Mouse (Mus musculus) neural tube, embryonic 10.5 days (tissue): Measurements from ENCODE around the gene Drd2.

Experiments
- DNase-seq: peaks from one replicate; pipeline ENCODE4 v3.0.0-alpha.2; 2017; ENCODE audit warnings: low spot score; ENCODE audit errors: extremely low spot score

The Drd2 gene

GRCm38 (mm10) chr9:49452396-49452795 lies 112.0 kb downstream of the Drd2 start:
- DNase-seq = no peak

DNA sequence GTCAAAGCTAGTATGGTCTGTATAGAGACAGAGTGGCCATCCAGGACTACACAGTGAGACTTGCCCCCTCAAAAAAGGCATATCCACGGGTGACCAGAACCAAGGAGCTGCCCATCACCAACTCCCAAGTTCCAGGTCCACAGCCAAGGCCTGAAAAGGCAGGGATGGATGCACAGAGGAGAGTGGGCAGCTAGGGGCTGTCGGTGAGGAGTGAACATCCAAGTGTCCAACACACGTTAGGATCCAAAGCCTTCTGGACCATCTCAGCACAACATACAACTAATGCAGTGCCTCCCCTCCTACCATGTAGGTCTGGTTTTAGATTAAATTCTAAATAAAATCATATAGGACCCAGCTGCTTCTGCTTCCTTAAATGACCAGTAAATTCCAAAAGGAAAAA lies 115.7 kb downstream of the Drd2 start:
- DNase-seq = no peak
